Mouse (Mus musculus): ENCODE results near the gene Mrgprf.

DNA sequence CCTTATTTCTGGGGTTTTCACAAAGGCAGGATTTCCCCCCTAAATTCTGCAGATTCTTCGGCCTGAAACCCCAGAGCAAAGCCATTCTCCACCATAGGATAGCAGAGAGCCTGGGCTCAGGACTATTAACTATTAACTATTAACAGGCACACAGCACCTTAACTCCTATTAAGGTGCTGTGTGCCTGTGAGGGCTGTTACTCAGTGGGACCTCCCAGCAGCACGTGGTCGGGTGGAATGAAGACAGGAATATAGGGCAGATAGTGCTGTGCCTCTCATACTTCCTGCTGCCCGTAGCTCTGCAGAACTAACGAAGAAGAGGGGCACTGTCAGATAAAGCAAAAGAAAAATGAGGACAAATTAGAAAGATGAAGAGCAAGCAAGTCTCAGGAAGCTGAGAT is 9.9 kb downstream of the Mrgprf start:
- TF ChIP-seq MAFK (IDR thresholded peaks at IDR 0.05; ENCODE audit: insufficient read depth, low read depth, low read length) (no peak), CHD2 (IDR thresholded peaks at IDR 0.05; ENCODE audit: low read depth, low read length) (no peak), HCFC1 (IDR thresholded peaks at IDR 0.05; ENCODE audit: borderline replicate concordance, insufficient read depth, low read length) (no peak), ZNF384 (IDR thresholded peaks at IDR 0.05; ENCODE audit: low read depth, low read length) (no peak), ZC3H11A (IDR thresholded peaks at IDR 0.05; ENCODE audit: borderline replicate concordance, low read depth, low read length) (no peak)
